Mouse (Mus musculus) liver, postnatal 0 days (tissue): ENCODE measurements at regions not wholly inside any gene's neighbourhood (a gene's known extent, or its start where the extent isn't known, plus 50 kb on each side); places are given as distances from the start of the nearest gene placed in this dataset.
A peak's percentile ranks its signal among the peaks of the same experiment; 100 is the strongest.

Experiments used
- ATAC-seq: fragments of 200-750 bp; cut with Nextera tagmentation; 2 replicates; pipeline ENCODE4 v1.8.0; 2017; ENCODE audit warnings: mild to moderate bottlenecking, moderate library complexity
- DNase-seq: peaks from one replicate; pipeline ENCODE4 v3.0.0-alpha.2; 2016
- H3K27ac ChIP-seq: fragments of 300-500 bp; sonication (generic); 2 replicates; pipeline ENCODE4 v1.5.1; 2014; ENCODE audit warnings: antibody characterized with exemption, moderate library complexity, mild to moderate bottlenecking, low read depth
- H3K27me3 ChIP-seq: fragments of 300-500 bp; sonication (generic); 2 replicates; pipeline ENCODE4 v1.6.1; 2014; ENCODE audit warnings: low read length, control low read depth, mixed read lengths; ENCODE audit not compliant: insufficient read depth
- H3K36me3 ChIP-seq: fragments of 300-500 bp; sonication (generic); replicated peaks from 2 replicates; pipeline ENCODE4 v1.6.1; 2014; ENCODE audit warnings: mild to moderate bottlenecking, control low read depth, low read length, moderate library complexity, mixed read lengths; ENCODE audit not compliant: insufficient read depth
- H3K4me1 ChIP-seq: fragments of 300-500 bp; sonication (generic); 2 replicates; pipeline ENCODE4 v1.6.1; 2014; ENCODE audit warnings: antibody characterized with exemption, mild to moderate bottlenecking, control low read depth; ENCODE audit not compliant: insufficient read depth
- H3K4me2 ChIP-seq: fragments of 300-500 bp; sonication (generic); 2 replicates; pipeline ENCODE4 v1.6.1; 2014; ENCODE audit warnings: low read depth, mild to moderate bottlenecking, low read length, moderate library complexity, mixed read lengths
- H3K4me3 ChIP-seq: fragments of 300-500 bp; sonication (generic); 2 replicates; pipeline ENCODE4 v1.5.1; 2014; ENCODE audit warnings: low read depth, low read length
- H3K9ac ChIP-seq: fragments of 300-500 bp; sonication (generic); replicated peaks from 2 replicates; pipeline ENCODE4 v1.6.1; 2014; ENCODE audit warnings: mild to moderate bottlenecking, moderate library complexity
- H3K9me3 ChIP-seq: fragments of 300-500 bp; sonication (generic); 2 replicates; pipeline ENCODE4 v1.6.1; 2016; ENCODE audit warnings: mild to moderate bottlenecking, control low read depth, low read length, mixed read lengths
- CTCF ChIP-seq: sonication (generic); IDR thresholded peaks from 2 replicates; pipeline ENCODE4 v1.5.1; 2016; ENCODE audit warnings: antibody characterized with exemption, low read depth
- EP300 ChIP-seq: IDR thresholded peaks from 2 replicates; pipeline ENCODE4 v1.6.1; 2016; ENCODE audit warnings: antibody characterized with exemption, low read depth, mild to moderate bottlenecking
- WGBS: fragments of 180-500 bp; shearing (Covaris S2); extraction: QIAGEN DNeasy Blood & Tissue Kit; methylation state at CpG from one replicate; pipeline ENCODE4 v1.1.7; 2014; ENCODE audit not compliant: insufficient replicate concordance; 5-methylcytosine and 5-hydroxymethylcytosine counted together

- WGBS, result 68% methylated on average over 9 of the region's 9 CpGs
- Histone ChIP-seq H3K4me3 (no peak overlapping the region), H3K9ac (no peak overlapping the region), H3K9me3 (no peaks in the 10 kb centered on the region), H3K36me3 (no peaks in the 10 kb centered on the region), H3K27me3 (no peaks in the 10 kb centered on the region), H3K4me2 (no peak overlapping the region), H3K4me1 (no peaks in the 10 kb centered on the region), H3K27ac (no peak overlapping the region; the same call in 1 of the 2 replicates)
- DNase-seq (no peak), ATAC-seq (peak; percentile 57)
- no peak for TF ChIP-seq CTCF
- TF ChIP-seq EP300, result peak; percentile 71
Measured at GRCm38 (mm10) chr8:8819233-8819931, 129.1 kb upstream of the Arglu1 start.

GRCm38 (mm10) chr8:8812807-8813167 lies 122.5 kb upstream of the Arglu1 start:
- no peak for ATAC-seq

GRCm38 (mm10) chr8:8812051-8812806 lies 121.9 kb upstream of the Arglu1 start:
- 79% methylated on average over 21 of the region's 21 CpGs for WGBS
- Histone ChIP-seq H3K9me3 (no peaks in the 10 kb centered on the region), H3K27me3 (no peaks in the 10 kb centered on the region), H3K9ac (no peak overlapping the region), H3K4me2 (no peak overlapping the region), H3K36me3 (no peaks in the 10 kb centered on the region), H3K4me1 (no peaks in the 10 kb centered on the region), H3K27ac (no peak overlapping the region), H3K4me3 (no peak overlapping the region)
- no peak for ATAC-seq
- no peak for TF ChIP-seq CTCF
- TF ChIP-seq EP300, result no peak
- DNase-seq, result no peak

More at GRCm38 (mm10) chr8:8812807-8813167, 122.5 kb upstream of the Arglu1 start:
- Histone ChIP-seq H3K27ac (no peak overlapping the region), H3K9ac (no peak overlapping the region), H3K4me2 (no peak overlapping the region), H3K4me1 (no peaks in the 10 kb centered on the region), H3K27me3 (no peaks in the 10 kb centered on the region), H3K4me3 (no peak overlapping the region), H3K9me3 (no peaks in the 10 kb centered on the region), H3K36me3 (no peaks in the 10 kb centered on the region)
- no peak for DNase-seq
- TF ChIP-seq CTCF (no peak), EP300 (no peak)
- WGBS, result 79% methylated on average over 5 of the region's 5 CpGs

- no peak for DNase-seq
- Histone ChIP-seq H3K4me2 (no peak overlapping the region), H3K27ac (no peak overlapping the region), H3K27me3 (no peaks in the 10 kb centered on the region), H3K9me3 (no peaks in the 10 kb centered on the region), H3K4me3 (no peak overlapping the region), H3K4me1 (no peaks in the 10 kb centered on the region), H3K9ac (no peak overlapping the region), H3K36me3 (no peaks in the 10 kb centered on the region)
- WGBS, result 59% methylated on average over 4 of the region's 4 CpGs
- no peak for ATAC-seq
- TF ChIP-seq CTCF (no peak), EP300 (no peak)
Measured at GRCm38 (mm10) chr8:8810928-8811327, 120.6 kb upstream of the Arglu1 start.

GRCm38 (mm10) chr8:8809835-8810439 lies 119.6 kb upstream of the Arglu1 start:
- no peak for TF ChIP-seq EP300
- TF ChIP-seq CTCF, result no peak
- Histone ChIP-seq H3K9me3 (no peaks in the 10 kb centered on the region), H3K27ac (no peak overlapping the region), H3K4me1 (no peaks in the 10 kb centered on the region), H3K27me3 (no peaks in the 10 kb centered on the region), H3K4me3 (no peak overlapping the region), H3K4me2 (no peak overlapping the region), H3K36me3 (no peaks in the 10 kb centered on the region), H3K9ac (no peak overlapping the region)
- no peak for ATAC-seq
- no peak for DNase-seq
- WGBS, result 68% methylated on average over 9 of the region's 9 CpGs

GRCm38 (mm10) chr8:8809349-8809748 lies 119.0 kb upstream of the Arglu1 start:
- H3K4me2 ChIP-seq, result no peak overlapping the region
- no peaks in the 10 kb centered on the region for H3K4me1 ChIP-seq
- no peaks in the 10 kb centered on the region for H3K27me3 ChIP-seq
- no peaks in the 10 kb centered on the region for H3K9me3 ChIP-seq
- no peak overlapping the region for H3K27ac ChIP-seq
- ATAC-seq (no peak), DNase-seq (no peak)
- no peak for TF ChIP-seq CTCF
- TF ChIP-seq EP300, result 0 out of 2 replicates have a peak, but pooled peaks have one; percentile 30
- H3K4me3 ChIP-seq, result no peak overlapping the region
- H3K9ac ChIP-seq, result no peak overlapping the region
- H3K36me3 ChIP-seq, result no peaks in the 10 kb centered on the region
- WGBS, result 43% methylated on average over 8 of the region's 8 CpGs
